Mouse (Mus musculus) adrenal gland, postnatal 4 days (tissue): ENCODE results near the gene Fez2. TPM values are rescaled to one million over a fixed set of nuclear protein-coding genes. Genes with fewer than 3 reads are reported as not detected.

Experiments
- DNase-seq, 2 experiments: peaks; one replicate each; pipeline ENCODE4 v3.0.0; 2021 to 2022; ENCODE audit warnings: low spot score in 2 of 2, mixed read lengths in 2 of 2
- total RNA-seq, 2 experiments: library from RNA; stranded (reverse); gene quantifications; 2 replicates each; pipeline ENCODE4 v1.2.3; 2021

Fez2 gene
- total RNA-seq, 2 experiments from 2014 or later, result 51.6 to 52.2 TPM

- no peak for DNase-seq
Measured at GRCm38 (mm10) chr17:78409900-78410299, 8.1 kb downstream of the Fez2 start.

DNA sequence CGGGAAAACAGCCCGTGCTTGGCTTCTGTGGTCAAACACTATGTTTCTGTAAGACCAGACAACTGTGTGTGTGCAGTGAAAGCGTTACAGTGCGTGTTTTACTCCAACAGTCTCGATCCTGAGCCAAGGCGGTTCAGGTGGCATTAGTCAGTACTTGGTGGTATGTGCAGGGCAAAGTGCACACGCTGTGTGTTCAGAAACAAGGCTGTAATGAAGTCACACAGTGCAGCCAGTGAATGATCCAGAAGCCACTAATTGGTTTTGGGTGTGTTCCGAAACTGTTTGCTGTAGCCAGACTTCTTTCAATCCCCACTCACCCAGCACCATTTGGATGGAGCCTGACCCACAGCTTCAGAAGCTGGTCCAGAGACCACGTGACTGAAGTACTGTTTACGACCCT lies 9.6 kb downstream of the Fez2 start:
- DNase-seq, result no peak

DNA sequence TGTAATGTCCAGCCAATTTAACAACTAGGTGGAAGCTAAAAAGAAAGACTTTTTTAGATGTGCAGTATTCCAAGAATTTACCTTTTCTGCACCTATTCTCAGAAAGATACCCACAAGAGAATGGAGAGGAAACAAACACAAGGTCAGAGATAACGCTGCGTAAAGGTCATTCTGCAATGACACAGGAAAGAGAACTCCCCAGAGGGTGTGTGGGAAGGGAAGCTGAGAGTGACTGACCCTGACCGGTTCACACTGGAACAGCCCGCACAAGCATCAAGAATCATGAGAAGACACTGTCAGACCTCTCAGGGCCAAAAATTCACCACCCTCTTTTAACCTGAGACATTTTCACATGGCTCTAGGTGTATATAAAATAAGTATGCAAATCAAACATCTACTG lies 10.4 kb downstream of the Fez2 start:
- DNase-seq, result no peak

GRCm38 (mm10) chr17:78406854-78407253 lies 11.1 kb downstream of the Fez2 start:
- DNase-seq, result no peak

GRCm38 (mm10) chr17:78405336-78405735 lies 12.6 kb downstream of the Fez2 start:
- DNase-seq, result no peak

GRCm38 (mm10) chr17:78403804-78404203 lies 14.1 kb downstream of the Fez2 start:
- no peak for DNase-seq

DNA sequence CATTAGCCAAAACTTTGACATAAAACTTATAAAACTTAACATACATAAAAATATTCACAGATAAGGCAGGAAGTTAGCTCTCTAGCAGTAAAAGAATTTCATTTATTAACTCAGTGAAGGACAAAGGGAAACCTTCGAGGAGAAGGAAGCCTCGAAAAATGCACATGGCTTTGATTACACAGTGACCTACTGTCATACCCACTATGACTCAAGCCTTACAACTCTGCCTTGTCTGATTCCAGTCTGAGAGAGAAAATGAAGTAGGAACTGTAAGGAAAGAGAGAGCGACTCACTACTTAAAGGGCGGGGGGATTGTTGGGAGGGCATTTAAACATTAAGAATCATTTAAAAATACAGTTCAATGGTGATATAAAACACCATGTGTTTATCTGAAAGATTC lies 14.7 kb downstream of the Fez2 start:
- DNase-seq, result no peak

DNA sequence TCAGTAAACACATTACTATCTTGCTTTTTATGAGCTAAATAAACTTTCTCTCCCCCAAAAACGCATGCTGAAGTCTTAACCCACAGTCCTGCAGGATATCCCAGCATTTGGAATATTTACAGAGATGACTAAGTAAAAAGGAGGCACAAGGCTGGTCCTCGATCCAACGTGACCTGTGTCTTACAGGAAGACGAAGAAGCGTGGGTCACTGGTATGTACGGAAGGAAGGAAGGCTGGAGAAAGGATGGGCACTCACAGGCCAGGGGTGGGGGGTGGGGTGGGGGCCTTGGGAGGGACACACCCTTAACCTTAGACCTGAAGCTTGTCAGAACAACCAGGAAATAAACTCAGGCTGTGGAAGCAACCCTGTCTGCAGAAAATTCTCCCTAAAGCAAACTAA lies 15.8 kb downstream of the Fez2 start:
- no peak for DNase-seq

DNA sequence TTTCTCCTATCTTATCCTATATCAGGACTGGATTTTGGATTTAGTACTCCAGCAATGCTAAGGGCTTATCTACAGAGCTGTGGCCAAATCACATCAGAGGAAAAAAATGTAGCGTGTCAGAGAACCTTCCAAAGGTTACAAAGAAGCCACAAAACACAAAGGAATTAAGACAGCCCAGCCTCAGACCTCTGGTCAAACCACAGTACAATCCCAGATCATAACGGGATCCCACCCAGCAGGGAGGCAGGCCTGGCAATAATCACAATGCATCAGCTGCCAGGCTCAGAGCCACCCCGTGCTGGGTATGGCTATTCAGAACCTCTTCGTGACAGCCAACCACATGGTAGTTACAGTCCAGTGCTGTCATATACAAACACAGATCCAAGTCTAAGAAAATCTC lies 16.2 kb downstream of the Fez2 start:
- DNase-seq, result no peak

DNA sequence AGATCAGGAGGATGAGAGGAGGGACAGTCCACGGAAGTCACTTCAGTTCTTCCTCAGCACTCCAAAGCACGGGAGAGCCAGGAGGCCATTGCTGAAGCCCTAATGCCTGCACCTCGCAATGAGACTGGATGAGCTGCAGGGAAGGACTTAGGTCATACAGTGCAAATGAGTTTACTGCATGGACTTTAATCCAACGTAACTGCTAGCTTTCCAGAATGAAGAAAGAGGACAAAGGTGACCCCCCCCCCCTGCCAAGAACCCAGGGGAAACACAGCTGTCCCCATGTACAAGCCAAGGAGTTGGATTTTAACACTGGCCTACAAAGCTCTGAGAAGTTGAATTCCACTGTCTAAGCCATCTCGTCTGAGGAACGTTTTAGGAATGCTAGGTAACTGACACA lies 16.6 kb downstream of the Fez2 start:
- no peak for DNase-seq

GRCm38 (mm10) chr17:78400130-78400840 lies 17.7 kb downstream of the Fez2 start:
- no peak for DNase-seq

DNA sequence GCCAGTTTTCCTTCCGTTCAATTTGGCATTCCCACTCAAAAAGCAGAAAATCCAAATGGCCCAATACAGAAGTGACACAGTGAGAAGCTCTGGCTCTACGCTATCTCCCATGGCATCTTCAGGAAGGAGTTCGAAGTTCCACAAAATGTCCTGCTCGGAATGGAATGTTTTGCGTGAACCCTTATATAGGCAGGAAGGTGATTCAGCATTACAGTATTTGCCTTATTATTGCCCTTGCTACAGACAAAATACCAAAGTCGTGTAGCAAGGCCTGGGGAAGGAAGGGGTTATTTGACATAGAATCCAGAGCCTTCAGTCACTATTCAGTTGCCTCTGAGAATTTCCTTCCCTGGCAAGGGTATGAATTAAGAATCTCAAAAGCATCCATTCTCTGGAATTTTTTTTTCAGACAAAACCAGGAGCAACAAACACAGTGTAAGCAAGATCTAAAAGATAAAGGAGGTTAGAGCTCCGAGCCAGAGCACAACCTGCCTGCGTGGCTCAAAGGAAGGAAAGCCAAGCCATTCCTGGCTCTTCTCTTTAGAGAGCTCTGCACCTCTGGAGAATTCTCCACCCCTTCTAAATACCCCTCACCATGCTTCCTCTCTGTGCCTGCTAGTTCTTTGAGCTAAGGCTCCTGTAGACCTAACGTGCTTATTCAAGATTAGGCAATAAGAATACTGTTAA lies 25.4 kb downstream of the Fez2 start:
- DNase-seq, result no peak

DNA sequence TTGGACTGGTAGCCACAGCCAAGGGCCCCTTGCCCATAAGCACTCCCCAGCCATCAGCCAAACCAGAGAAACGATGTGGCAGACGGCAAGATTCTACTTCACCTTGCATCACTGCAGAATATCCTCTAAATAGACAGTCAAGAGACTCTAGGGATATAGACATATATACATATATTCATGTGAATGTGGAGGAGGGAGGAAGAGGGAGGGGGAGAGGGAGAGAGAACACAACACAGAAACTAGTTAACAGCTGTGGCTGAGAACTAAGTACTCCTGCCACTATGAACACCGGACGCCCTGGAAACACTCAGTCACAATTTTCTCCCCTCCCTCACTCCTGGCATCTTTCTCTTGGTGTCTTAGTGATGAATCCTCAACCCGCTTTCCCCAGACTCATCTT lies 28.4 kb downstream of the Fez2 start:
- DNase-seq, result no peak

DNA sequence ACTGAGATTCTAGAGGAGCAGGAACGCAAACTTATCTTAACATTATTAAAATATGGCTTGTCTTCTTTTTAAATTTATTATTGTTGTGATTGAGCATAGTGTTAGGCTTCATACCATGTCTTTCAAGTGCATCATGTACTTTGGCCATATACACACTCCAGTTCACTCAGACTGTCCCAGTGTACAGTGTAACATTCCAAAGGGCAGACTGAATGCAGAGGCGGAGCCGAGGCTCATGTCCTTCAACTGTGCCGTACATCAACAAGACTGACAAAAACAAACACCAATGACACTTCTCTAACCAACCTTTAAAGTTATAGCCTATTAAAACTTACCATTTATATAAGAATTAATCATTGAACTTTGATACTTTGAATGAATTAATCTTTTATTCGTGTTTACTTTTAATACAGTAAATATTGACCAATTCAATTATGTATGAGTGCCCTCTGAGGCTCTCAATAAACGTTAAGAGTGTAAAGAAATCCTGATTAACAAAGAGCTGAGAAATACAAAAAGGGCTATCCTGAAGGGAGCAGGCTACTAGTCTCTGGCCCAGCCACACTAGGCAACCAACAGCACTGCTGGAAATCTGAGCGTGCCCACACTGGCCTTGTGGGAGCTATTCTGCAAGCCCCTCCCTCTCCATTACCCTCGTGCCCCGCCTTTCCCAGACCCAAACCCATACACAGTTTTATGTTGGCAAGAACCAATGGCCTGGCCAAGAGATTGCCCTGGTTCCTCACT lies 29.7 kb downstream of the Fez2 start:
- DNase-seq, result no peak

GRCm38 (mm10) chr17:78387665-78388064 lies 30.3 kb downstream of the Fez2 start:
- no peak for DNase-seq

DNA sequence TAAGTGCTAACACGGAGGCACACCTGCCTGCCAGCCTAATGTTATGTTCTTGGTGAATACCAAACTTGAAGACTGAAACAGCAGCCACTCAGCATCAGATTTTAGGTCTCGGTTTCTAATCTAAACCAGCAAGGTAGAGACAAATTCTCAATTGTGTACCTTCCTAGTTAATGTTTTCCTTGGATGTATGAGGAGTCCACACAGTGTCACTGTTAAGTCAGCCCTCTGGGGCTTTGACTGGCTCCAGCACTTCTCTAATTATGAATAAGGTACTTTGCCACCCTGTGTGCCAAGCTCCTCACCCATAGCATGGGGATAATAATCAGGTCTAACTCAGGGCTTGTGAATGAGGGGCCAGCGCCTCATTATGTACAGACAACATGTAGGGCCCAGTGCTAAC lies 35.6 kb downstream of the Fez2 start:
- no peak for DNase-seq

DNA sequence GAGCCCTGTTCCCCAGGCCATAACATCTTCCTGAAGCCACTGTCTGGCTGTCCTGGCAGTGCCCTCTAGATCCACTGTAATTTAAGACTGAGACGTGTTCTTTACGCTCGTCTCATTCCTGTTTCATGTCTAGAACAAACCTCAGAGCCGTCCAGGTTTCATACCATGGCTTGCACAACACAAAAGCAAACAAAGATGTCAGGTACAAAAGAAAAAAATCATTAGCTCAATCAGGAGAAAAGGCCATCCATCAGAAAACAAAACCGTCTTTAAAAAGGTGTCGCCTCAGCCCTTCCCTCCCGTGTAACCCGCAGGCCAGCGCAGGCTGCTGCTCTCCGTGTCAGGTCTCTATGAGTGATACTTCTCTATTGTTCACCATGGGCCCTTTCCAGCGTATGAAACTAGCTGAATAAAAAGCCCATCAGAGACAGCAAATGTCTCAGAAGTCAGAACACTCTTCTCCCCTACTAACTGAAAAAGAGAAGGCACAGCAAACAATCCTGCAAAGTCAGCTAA lies 38.2 kb downstream of the Fez2 start:
- DNase-seq, result no peak

DNA sequence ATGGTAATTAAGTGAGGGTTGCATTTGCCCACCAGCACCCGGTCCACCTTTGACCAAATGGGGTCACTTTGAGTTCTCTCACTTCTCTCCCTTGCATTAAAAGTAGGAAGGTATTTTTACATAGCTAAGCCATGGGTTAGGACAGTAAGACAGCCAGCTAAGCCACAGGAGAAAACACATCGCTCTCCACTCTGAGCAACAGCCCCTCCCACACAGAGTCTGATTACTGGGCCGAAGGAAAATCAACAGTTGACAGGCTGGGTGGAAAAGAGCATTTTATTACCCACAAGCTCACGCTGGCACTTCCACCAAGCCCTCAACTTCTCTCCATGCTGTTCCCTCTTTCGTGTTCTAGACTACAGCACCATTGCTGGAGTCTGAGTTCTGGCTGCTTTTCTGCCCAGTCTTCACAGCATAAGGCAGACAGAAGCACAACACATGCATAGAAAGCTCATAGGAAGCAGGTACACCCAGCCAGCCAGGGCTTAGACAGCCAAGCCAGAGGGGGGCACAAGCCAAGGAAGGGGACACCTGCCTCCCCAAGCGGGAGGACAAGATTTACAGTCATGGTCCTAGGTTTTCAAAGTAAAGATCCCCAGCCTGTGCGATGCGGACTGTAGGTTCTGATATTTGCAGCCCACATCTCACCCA lies 38.7 kb downstream of the Fez2 start:
- no peak for DNase-seq

- no peak for DNase-seq
Measured at GRCm38 (mm10) chr17:78376587-78376986, 41.4 kb downstream of the Fez2 start.

- no peak for DNase-seq
Measured at GRCm38 (mm10) chr17:78374756-78375155, 43.2 kb downstream of the Fez2 start.

DNA sequence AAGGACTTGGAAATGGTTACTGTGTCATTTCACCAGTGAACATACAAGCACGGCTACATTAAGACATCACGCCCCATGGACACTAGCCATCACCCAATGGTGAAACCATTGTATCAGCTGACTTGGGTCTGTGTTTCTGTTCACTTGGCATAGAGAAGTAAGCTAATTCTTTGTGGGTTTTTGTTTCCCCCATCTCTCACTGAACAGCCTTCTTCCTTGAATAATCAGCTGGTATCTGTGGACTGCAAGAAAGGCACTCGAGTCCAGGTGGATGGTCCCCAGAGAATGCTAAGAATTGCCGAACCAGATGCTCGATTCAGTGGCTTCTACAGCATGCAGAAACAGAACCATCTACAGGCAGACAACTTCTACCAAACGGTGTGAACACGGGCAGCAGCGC lies 44.1 kb downstream of the Fez2 start:
- no peak for DNase-seq

- no peak for DNase-seq
Measured at GRCm38 (mm10) chr17:78373174-78373573, 44.8 kb downstream of the Fez2 start.
